Mouse (Mus musculus): ENCODE measurements around the gene V1rd19.
"Not testable (repeated sequence)": the region's sequence is repeated elsewhere in the genome, so short reads cannot be mapped to it uniquely, and the experiment has no call there.

DNA sequence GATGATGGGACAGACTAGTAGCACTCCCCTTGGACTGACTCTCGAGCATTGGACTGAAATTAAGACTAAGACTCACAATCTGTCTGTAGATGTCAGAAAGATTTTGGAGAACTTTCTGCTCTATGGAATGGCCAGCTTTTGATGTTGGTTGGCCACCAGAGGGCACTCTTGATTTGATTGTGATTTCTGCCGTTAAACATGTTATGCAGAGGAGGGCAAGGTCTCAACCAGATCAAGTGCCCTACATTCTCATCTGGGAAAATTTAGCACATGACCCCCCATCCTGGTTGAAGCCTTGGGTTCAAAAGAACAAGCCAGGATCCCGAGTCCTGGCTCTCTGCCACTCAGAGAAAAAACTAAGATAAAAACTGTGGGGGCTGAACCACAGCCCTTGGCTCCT is 33.4 kb upstream of the V1rd19 start:
- not testable (repeated sequence) for TF ChIP-seq CTCF, POLR2A (IDR thresholded peaks at IDR 0.05; ENCODE audit: insufficient read depth, low read depth, low read length)
